Mouse (Mus musculus): ENCODE results near the gene Nr1h4. TPM values are rescaled to one million over a fixed set of nuclear protein-coding genes. Genes with fewer than 3 reads are reported as not detected.
"Not testable (repeated sequence)": the region's sequence is repeated elsewhere in the genome, so short reads cannot be mapped to it uniquely, and the experiment has no call there.

The Nr1h4 gene
- polyA plus RNA-seq, 1 experiment from 2014 or later: 17.8 TPM

DNA sequence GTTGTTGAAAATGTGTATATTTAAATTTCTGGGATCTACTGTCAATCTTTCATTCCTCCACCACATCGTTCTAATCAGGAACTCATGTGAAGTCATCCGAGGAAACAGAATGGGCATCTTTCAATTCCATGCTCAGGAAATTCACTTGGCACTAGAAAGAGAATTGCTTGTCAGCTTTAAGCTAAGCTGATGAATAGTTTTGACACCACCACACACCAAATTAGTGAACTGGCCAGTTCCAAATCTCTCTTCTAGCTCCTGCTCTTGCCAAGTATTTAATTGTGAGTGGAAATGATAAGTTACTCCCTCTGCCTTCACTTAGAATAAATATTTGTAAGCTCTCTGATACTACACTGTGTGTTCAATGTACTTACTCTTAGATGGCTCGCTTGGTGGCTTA is 26.0 kb upstream of the Nr1h4 start:
- DNase-seq (ENCODE audit: low spot score): peak; percentile 44
- no peak for ATAC-seq (replicated peaks; ENCODE audit: low FRiP score, low TSS enrichment, low read depth)
- no peaks in the 10 kb centered on the region for H3K27me3 ChIP-seq (replicated peaks; ENCODE audit: control insufficient read depth, insufficient read depth, low read length)
- no peaks in the 10 kb centered on the region for H3K4me1 ChIP-seq (replicated peaks; ENCODE audit: control insufficient read depth, insufficient read depth, low read length)
- no peak overlapping the region for H3K27ac ChIP-seq (ENCODE audit: low read depth)
- no peaks in the 10 kb centered on the region for H3K36me3 ChIP-seq (ENCODE audit: control insufficient read depth, insufficient read depth, low read length)
- H3K4me2 ChIP-seq (ENCODE audit: low read length): no peak overlapping the region
- H3K9me3 ChIP-seq (ENCODE audit: control insufficient read depth, low read length): no peaks in the 10 kb centered on the region
- no peak overlapping the region for H3K4me3 ChIP-seq (ENCODE audit: low read depth, low read length)
- 59% methylated on average over 3 of the region's 3 CpGs for WGBS
- no peak overlapping the region for H3K9ac ChIP-seq (ENCODE audit: low read length)

DNA sequence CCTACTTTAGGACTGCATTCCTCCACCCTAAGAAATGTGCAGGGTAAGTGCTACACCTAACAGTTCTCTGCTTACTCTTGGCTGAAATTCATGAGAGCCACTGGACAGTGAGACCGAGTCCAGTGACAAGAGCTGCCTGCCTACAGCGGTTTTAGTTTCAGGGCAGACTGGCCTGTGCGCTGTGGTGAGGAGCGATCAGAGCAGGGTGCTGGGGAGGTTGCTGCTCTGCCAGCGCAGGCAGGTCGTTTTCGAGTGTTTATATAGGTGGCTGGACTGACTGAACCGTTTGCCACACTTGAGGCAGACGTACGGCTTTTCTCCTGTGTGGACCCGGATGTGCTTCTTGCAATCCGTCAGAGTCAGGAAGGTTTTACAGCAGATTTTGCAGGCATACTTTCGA is 21.5 kb upstream of the Nr1h4 start:
- not testable (repeated sequence) for H3K9ac ChIP-seq (ENCODE audit: low read length); H3K36me3 ChIP-seq (ENCODE audit: control insufficient read depth, insufficient read depth, low read length); H3K27ac ChIP-seq (ENCODE audit: low read depth); H3K27me3 ChIP-seq (replicated peaks; ENCODE audit: control insufficient read depth, insufficient read depth, low read length); H3K4me3 ChIP-seq (ENCODE audit: low read depth, low read length); ATAC-seq (replicated peaks; ENCODE audit: low FRiP score, low TSS enrichment, low read depth); H3K4me2 ChIP-seq (ENCODE audit: low read length); H3K9me3 ChIP-seq (ENCODE audit: control insufficient read depth, low read length); H3K4me1 ChIP-seq (replicated peaks; ENCODE audit: control insufficient read depth, insufficient read depth, low read length)
- DNase-seq (ENCODE audit: low spot score): peak; percentile 18
- WGBS: 58% methylated on average over 13 of the region's 13 CpGs

DNA sequence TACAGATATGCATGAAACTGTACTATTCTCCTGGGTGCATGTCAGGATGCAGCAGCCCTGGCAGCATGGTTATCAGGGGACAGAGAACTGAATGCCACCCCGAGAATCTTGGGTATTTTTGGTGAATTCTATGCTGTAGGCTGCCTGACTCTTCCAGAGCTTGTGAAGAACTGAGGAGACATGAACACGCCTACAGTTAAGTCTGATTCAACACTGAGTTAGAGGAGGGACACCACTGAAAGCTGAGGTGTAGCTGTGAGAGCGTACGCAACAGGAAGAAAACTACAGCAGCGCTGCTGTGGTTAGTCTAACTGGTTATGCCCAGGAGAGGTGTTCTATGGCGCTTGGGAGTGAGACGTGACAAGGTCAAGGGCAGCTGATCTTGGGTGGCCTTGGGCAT is 20.5 kb upstream of the Nr1h4 start:
- H3K4me3 ChIP-seq (ENCODE audit: low read depth, low read length); H3K27ac ChIP-seq (ENCODE audit: low read depth); H3K27me3 ChIP-seq (replicated peaks; ENCODE audit: control insufficient read depth, insufficient read depth, low read length); H3K9me3 ChIP-seq (ENCODE audit: control insufficient read depth, low read length); ATAC-seq (replicated peaks; ENCODE audit: low FRiP score, low TSS enrichment, low read depth); H3K4me1 ChIP-seq (replicated peaks; ENCODE audit: control insufficient read depth, insufficient read depth, low read length); H3K36me3 ChIP-seq (ENCODE audit: control insufficient read depth, insufficient read depth, low read length); DNase-seq (ENCODE audit: low spot score); H3K4me2 ChIP-seq (ENCODE audit: low read length); H3K9ac ChIP-seq (ENCODE audit: low read length): not testable (repeated sequence)
- WGBS: 91% methylated on average over 7 of the region's 7 CpGs

DNA sequence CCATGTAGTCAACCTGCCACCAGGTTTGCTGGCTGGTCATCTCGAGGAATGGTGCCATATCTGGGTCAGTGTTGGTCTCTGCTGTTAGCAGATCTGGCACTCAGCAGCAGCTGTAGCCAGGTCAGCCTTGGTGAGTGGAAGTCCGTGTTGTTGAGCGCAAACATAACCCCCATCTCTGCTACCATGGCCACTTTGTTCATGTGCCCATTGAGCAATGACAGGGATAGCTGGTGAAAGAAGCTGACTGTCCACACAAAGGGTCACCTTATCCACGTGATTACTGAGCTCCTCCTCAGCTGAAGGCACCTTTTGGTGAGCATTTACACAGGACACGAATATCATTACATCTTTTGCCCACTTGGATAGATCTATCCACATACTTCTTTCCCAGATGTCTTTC is 19.6 kb upstream of the Nr1h4 start:
- H3K4me3 ChIP-seq (ENCODE audit: low read depth, low read length): no peak overlapping the region
- no peaks in the 10 kb centered on the region for H3K4me1 ChIP-seq (replicated peaks; ENCODE audit: control insufficient read depth, insufficient read depth, low read length)
- no peak overlapping the region for H3K27ac ChIP-seq (ENCODE audit: low read depth)
- H3K9me3 ChIP-seq (ENCODE audit: control insufficient read depth, low read length): no peaks in the 10 kb centered on the region
- ATAC-seq (replicated peaks; ENCODE audit: low FRiP score, low TSS enrichment, low read depth): no peak
- H3K4me2 ChIP-seq (ENCODE audit: low read length): no peak overlapping the region
- no peaks in the 10 kb centered on the region for H3K36me3 ChIP-seq (ENCODE audit: control insufficient read depth, insufficient read depth, low read length)
- H3K27me3 ChIP-seq (replicated peaks; ENCODE audit: control insufficient read depth, insufficient read depth, low read length): no peaks in the 10 kb centered on the region
- DNase-seq (ENCODE audit: low spot score): peak; percentile 46
- H3K9ac ChIP-seq (ENCODE audit: low read length): no peak overlapping the region
- 83% methylated on average over 5 of the region's 5 CpGs for WGBS

GRCm38 (mm10) chr10:89551657-89552056 is 18.3 kb upstream of the Nr1h4 start:
- H3K4me3 ChIP-seq (ENCODE audit: low read depth, low read length): no peak overlapping the region
- H3K9ac ChIP-seq (ENCODE audit: low read length): no peak overlapping the region
- H3K27ac ChIP-seq (ENCODE audit: low read depth): no peak overlapping the region
- WGBS: 78% methylated on average over 4 of the region's 4 CpGs
- ATAC-seq (replicated peaks; ENCODE audit: low FRiP score, low TSS enrichment, low read depth) (no peak), DNase-seq (ENCODE audit: low spot score) (no peak)
- no peaks in the 10 kb centered on the region for H3K27me3 ChIP-seq (replicated peaks; ENCODE audit: control insufficient read depth, insufficient read depth, low read length)
- no peak overlapping the region for H3K4me2 ChIP-seq (ENCODE audit: low read length)
- H3K9me3 ChIP-seq (ENCODE audit: control insufficient read depth, low read length): no peaks in the 10 kb centered on the region
- no peaks in the 10 kb centered on the region for H3K36me3 ChIP-seq (ENCODE audit: control insufficient read depth, insufficient read depth, low read length)
- H3K4me1 ChIP-seq (replicated peaks; ENCODE audit: control insufficient read depth, insufficient read depth, low read length): no peaks in the 10 kb centered on the region

GRCm38 (mm10) chr10:89548028-89548427 is 14.6 kb upstream of the Nr1h4 start:
- Histone ChIP-seq H3K9ac (ENCODE audit: low read length) (no peak overlapping the region), H3K9me3 (ENCODE audit: control insufficient read depth, low read length) (no peaks in the 10 kb centered on the region), H3K4me2 (ENCODE audit: low read length) (no peak overlapping the region), H3K27me3 (replicated peaks; ENCODE audit: control insufficient read depth, insufficient read depth, low read length) (no peaks in the 10 kb centered on the region), H3K27ac (ENCODE audit: low read depth) (no peak overlapping the region), H3K4me3 (ENCODE audit: low read depth, low read length) (no peak overlapping the region), H3K4me1 (replicated peaks; ENCODE audit: control insufficient read depth, insufficient read depth, low read length) (no peaks in the 10 kb centered on the region), H3K36me3 (ENCODE audit: control insufficient read depth, insufficient read depth, low read length) (no peaks in the 10 kb centered on the region)
- DNase-seq (ENCODE audit: low spot score) (no peak), ATAC-seq (replicated peaks; ENCODE audit: low FRiP score, low TSS enrichment, low read depth) (no peak)
- WGBS: 28% methylated on average over 6 of the region's 6 CpGs

- WGBS: 84% methylated on average over 2 of the region's 2 CpGs
- Histone ChIP-seq H3K9me3 (ENCODE audit: control insufficient read depth, low read length) (no peaks in the 10 kb centered on the region), H3K36me3 (ENCODE audit: control insufficient read depth, insufficient read depth, low read length) (no peaks in the 10 kb centered on the region), H3K27me3 (replicated peaks; ENCODE audit: control insufficient read depth, insufficient read depth, low read length) (no peaks in the 10 kb centered on the region), H3K4me2 (ENCODE audit: low read length) (no peak overlapping the region), H3K27ac (ENCODE audit: low read depth) (no peak overlapping the region), H3K4me1 (replicated peaks; ENCODE audit: control insufficient read depth, insufficient read depth, low read length) (no peaks in the 10 kb centered on the region), H3K9ac (ENCODE audit: low read length) (no peak overlapping the region), H3K4me3 (ENCODE audit: low read depth, low read length) (no peak overlapping the region)
- ATAC-seq (replicated peaks; ENCODE audit: low FRiP score, low TSS enrichment, low read depth) (no peak), DNase-seq (ENCODE audit: low spot score) (no peak)
Observed at GRCm38 (mm10) chr10:89546989-89547388, 13.6 kb upstream of the Nr1h4 start.

DNA sequence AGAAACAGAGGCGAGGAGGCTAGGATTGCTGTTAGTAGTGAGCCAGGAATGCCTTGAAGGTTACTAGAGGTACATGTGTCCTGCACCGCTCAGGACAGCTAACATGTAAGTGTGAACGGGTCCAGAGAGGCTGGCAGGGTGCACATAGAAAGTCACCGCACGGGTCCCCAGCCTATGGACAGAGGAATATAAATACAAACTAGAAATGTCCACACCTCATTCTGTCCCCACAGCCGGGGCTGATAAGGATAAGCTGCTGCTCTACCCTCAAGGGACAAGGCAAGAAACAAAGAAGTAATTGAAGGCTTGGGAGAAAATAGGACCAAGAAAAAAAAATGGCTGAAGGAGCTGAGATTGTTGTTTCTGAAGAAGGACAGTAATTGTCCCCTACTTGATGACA is 10.5 kb upstream of the Nr1h4 start:
- Histone ChIP-seq H3K9me3 (ENCODE audit: control insufficient read depth, low read length) (no peaks in the 10 kb centered on the region), H3K4me3 (ENCODE audit: low read depth, low read length) (no peak overlapping the region), H3K9ac (ENCODE audit: low read length) (no peak overlapping the region), H3K36me3 (ENCODE audit: control insufficient read depth, insufficient read depth, low read length) (no peaks in the 10 kb centered on the region), H3K27me3 (replicated peaks; ENCODE audit: control insufficient read depth, insufficient read depth, low read length) (no peaks in the 10 kb centered on the region), H3K4me1 (replicated peaks; ENCODE audit: control insufficient read depth, insufficient read depth, low read length) (no peaks in the 10 kb centered on the region), H3K27ac (ENCODE audit: low read depth) (no peak overlapping the region), H3K4me2 (ENCODE audit: low read length) (no peak overlapping the region)
- no peak for DNase-seq (ENCODE audit: low spot score)
- 72% methylated on average over 6 of the region's 6 CpGs for WGBS
- no peak for ATAC-seq (replicated peaks; ENCODE audit: low FRiP score, low TSS enrichment, low read depth)

DNA sequence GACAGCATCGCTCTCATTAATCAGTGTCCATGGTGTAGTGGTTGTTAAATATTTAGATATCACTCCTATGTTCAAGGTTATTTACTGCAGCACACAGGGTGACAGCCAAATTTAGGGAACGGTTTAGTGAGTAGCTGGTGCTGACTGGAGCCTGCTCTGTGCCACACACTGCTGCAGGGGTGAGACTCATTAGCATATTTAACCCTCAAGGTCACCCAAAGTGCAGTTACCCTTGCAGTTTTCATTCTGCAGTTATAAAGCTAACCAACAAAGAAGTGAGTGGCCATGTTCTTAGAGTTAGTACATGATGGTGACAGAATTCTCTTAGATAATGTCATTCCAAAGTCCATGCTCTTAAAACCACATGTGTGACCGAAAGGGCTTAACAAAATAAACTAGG is 8.9 kb upstream of the Nr1h4 start:
- Histone ChIP-seq H3K9ac (ENCODE audit: low read length) (no peak overlapping the region), H3K4me1 (replicated peaks; ENCODE audit: control insufficient read depth, insufficient read depth, low read length) (no peaks in the 10 kb centered on the region), H3K4me3 (ENCODE audit: low read depth, low read length) (no peak overlapping the region), H3K4me2 (ENCODE audit: low read length) (no peak overlapping the region), H3K27me3 (replicated peaks; ENCODE audit: control insufficient read depth, insufficient read depth, low read length) (no peaks in the 10 kb centered on the region), H3K9me3 (ENCODE audit: control insufficient read depth, low read length) (no peaks in the 10 kb centered on the region), H3K36me3 (ENCODE audit: control insufficient read depth, insufficient read depth, low read length) (no peaks in the 10 kb centered on the region), H3K27ac (ENCODE audit: low read depth) (no peak overlapping the region)
- WGBS: 81% methylated on average over 3 of the region's 3 CpGs
- DNase-seq (ENCODE audit: low spot score) (no peak), ATAC-seq (replicated peaks; ENCODE audit: low FRiP score, low TSS enrichment, low read depth) (no peak)
